Mouse (Mus musculus) brown adipose tissue, adult 24 weeks (tissue): ENCODE data around the gene Kprp. TPM values are rescaled to one million over a fixed set of nuclear protein-coding genes. Genes with fewer than 3 reads are reported as not detected.
"Not testable (repeated sequence)": the region's sequence is repeated elsewhere in the genome, so short reads cannot be mapped to it uniquely, and the experiment has no call there.

Source experiments
- H3K27ac ChIP-seq: fragments of 200-500 bp; replicated peaks from 2 replicates; pipeline ENCODE4 v1.5.1; 2012; ENCODE audit warnings: low read depth, mild to moderate bottlenecking, low read length
- H3K4me1 ChIP-seq: fragments of 200-500 bp; 2 replicates; pipeline ENCODE4 v1.6.1; 2012; ENCODE audit warnings: low read length, mixed read lengths; ENCODE audit not compliant: control insufficient read depth, insufficient read depth, insufficient read length
- H3K4me3 ChIP-seq: fragments of 200-500 bp; 2 replicates; pipeline ENCODE4 v1.5.1; 2012; ENCODE audit warnings: low read depth, mild to moderate bottlenecking, low read length, moderate library complexity; ENCODE audit not compliant: insufficient read depth
- polyA plus RNA-seq: library from polyadenylated mRNA; stranded (reverse); fragments of >200 nt; gene quantifications from 2 replicates; pipeline ENCODE4 v1.2.4, GENCODE M21; 2012; ENCODE audit not compliant: missing spikeins, insufficient read depth, insufficient read length

Gene Kprp
- polyA plus RNA-seq: not detected in 2 replicates

- Histone ChIP-seq H3K4me3 (no peak within 1 kb of the TSS), H3K4me1 (no peaks in the 10 kb centered on the region)
These were observed at the start of gene Kprp for GRCm38 (mm10) chr3:92827108-92827507. TSS of gene Kprp (minus strand) at chr3:92827247.

GRCm38 (mm10) chr3:92874180-92874579 lies 47.1 kb upstream of the Kprp start:
- H3K4me3 ChIP-seq: no peak overlapping the region
- no peak overlapping the region for H3K27ac ChIP-seq
- H3K4me1 ChIP-seq: no peaks in the 10 kb centered on the region

More at GRCm38 (mm10) chr3:92827108-92827507, at the start of gene Kprp:
- no peak within 1 kb of the TSS for H3K27ac ChIP-seq

- Histone ChIP-seq H3K4me1 (no peaks in the 10 kb centered on the region), H3K27ac (no peak within 1 kb of the TSS), H3K4me3 (no peak within 1 kb of the TSS)
These were observed 43.1 kb upstream of the Kprp start, which contains the start of gene 2310050C09Rik for GRCm38 (mm10) chr3:92870116-92870515. TSS of gene 2310050C09Rik (minus strand) at chr3:92870216.

- Histone ChIP-seq H3K4me1 (no peaks in the 10 kb centered on the region), H3K4me3 (no peak within 1 kb of the TSS), H3K27ac (no peak within 1 kb of the TSS)
These were observed 24.1 kb upstream of the Kprp start, which contains the start of gene Lce1l for GRCm38 (mm10) chr3:92851186-92851585. TSS of gene Lce1l (minus strand) at chr3:92851286.

GRCm38 (mm10) chr3:92825808-92826207 lies 1.2 kb downstream of the Kprp start:
- H3K4me3 ChIP-seq: no peak overlapping the region
- no peak overlapping the region for H3K27ac ChIP-seq
- H3K4me1 ChIP-seq: no peaks in the 10 kb centered on the region

GRCm38 (mm10) chr3:92816036-92816435 lies 11.0 kb downstream of the Kprp start:
- not testable (repeated sequence) for H3K4me3 ChIP-seq, H3K4me1 ChIP-seq, H3K27ac ChIP-seq

GRCm38 (mm10) chr3:92815581-92815980 lies 11.5 kb downstream of the Kprp start:
- Histone ChIP-seq H3K27ac (no peak overlapping the region), H3K4me1 (no peaks in the 10 kb centered on the region)

GRCm38 (mm10) chr3:92807791-92808190 lies 19.3 kb downstream of the Kprp start, which contains the start of gene Lce1k:
TSS of gene Lce1k (minus strand) at chr3:92807891.
- Histone ChIP-seq H3K4me1 (no peaks in the 10 kb centered on the region), H3K27ac (no peak within 1 kb of the TSS), H3K4me3 (no peak within 1 kb of the TSS)

More at GRCm38 (mm10) chr3:92815581-92815980, 11.5 kb downstream of the Kprp start:
- H3K4me3 ChIP-seq: no peak overlapping the region

GRCm38 (mm10) chr3:92790414-92790813 lies 36.6 kb downstream of the Kprp start, which contains the start of gene Lce1j:
TSS of gene Lce1j (minus strand) at chr3:92790514.
- Histone ChIP-seq H3K27ac (no peak within 1 kb of the TSS), H3K4me3 (no peak within 1 kb of the TSS), H3K4me1 (no peaks in the 10 kb centered on the region)

GRCm38 (mm10) chr3:92778799-92779198 lies 48.2 kb downstream of the Kprp start, which contains the start of gene Lce1i:
TSS of gene Lce1i (minus strand) at chr3:92778899.
- Histone ChIP-seq H3K4me1 (no peaks in the 10 kb centered on the region), H3K4me3 (no peak within 1 kb of the TSS)

More at GRCm38 (mm10) chr3:92778799-92779198, 48.2 kb downstream of the Kprp start, which contains the start of gene Lce1i:
- H3K27ac ChIP-seq: no peak within 1 kb of the TSS

Other genes starting within 250 kb of the Kprp start
- not detected in 2 replicates for gene Smcp, start 238.2 kb downstream of the Kprp start, polyA plus RNA-seq
- gene 2210017I01Rik, start 219.8 kb downstream of the Kprp start, polyA plus RNA-seq: not detected in 2 replicates
- gene Lce6a, start 205.6 kb downstream of the Kprp start, polyA plus RNA-seq: not detected in 2 replicates
- not detected in 2 replicates for gene Lce1a1, start 178.9 kb downstream of the Kprp start, polyA plus RNA-seq
- gene Lce1b, start 170.3 kb downstream of the Kprp start, polyA plus RNA-seq: not detected in 2 replicates
- not detected in 2 replicates for gene Lce1a2, start 156.9 kb downstream of the Kprp start, polyA plus RNA-seq
- gene Lce1c, start 148.0 kb downstream of the Kprp start, polyA plus RNA-seq: not detected in 2 replicates
- gene Lce1d, start 140.0 kb downstream of the Kprp start, polyA plus RNA-seq: not detected in 2 replicates
- not detected in 2 replicates for gene Lce1e, start 118.2 kb downstream of the Kprp start, polyA plus RNA-seq
- not detected in 2 replicates for gene Lce1f, start 106.9 kb downstream of the Kprp start, polyA plus RNA-seq
- gene Gm38119, start 88.2 kb downstream of the Kprp start, polyA plus RNA-seq: not detected in 2 replicates
- not detected in 2 replicates for gene Lce1g, start 74.9 kb downstream of the Kprp start, polyA plus RNA-seq
- not detected in 2 replicates for gene Lce1h, start 62.2 kb downstream of the Kprp start, polyA plus RNA-seq
- not detected in 2 replicates for gene Lce1i, start 48.3 kb downstream of the Kprp start, polyA plus RNA-seq
- gene Lce1j, start 36.7 kb downstream of the Kprp start, polyA plus RNA-seq: not detected in 2 replicates
- gene Lce1k, start 19.4 kb downstream of the Kprp start, polyA plus RNA-seq: not detected in 2 replicates
- gene Lce1l, start 24.0 kb upstream of the Kprp start, polyA plus RNA-seq: not detected in 2 replicates
- gene 2310050C09Rik, start 43.0 kb upstream of the Kprp start, polyA plus RNA-seq: not detected in 2 replicates
- not detected in 2 replicates for gene Lce3a, start 99.0 kb upstream of the Kprp start, polyA plus RNA-seq
- gene Lce3b, start 105.7 kb upstream of the Kprp start, polyA plus RNA-seq: not detected in 2 replicates
- gene Lce3c, start 117.2 kb upstream of the Kprp start, polyA plus RNA-seq: not detected in 2 replicates
- gene Lce3d, start 130.1 kb upstream of the Kprp start, polyA plus RNA-seq: not detected in 2 replicates
- gene Lce3e, start 139.8 kb upstream of the Kprp start, polyA plus RNA-seq: not detected in 2 replicates
- gene Lce3f, start 165.0 kb upstream of the Kprp start, polyA plus RNA-seq: not detected in 2 replicates
- gene Crct1, start 188.4 kb upstream of the Kprp start, polyA plus RNA-seq: not detected in 2 replicates
- 3.5 TPM in 1 of 2 replicates, not detected in the other for gene Lce1m, start 191.8 kb upstream of the Kprp start, polyA plus RNA-seq
- gene Gm4858, start 241.6 kb upstream of the Kprp start, polyA plus RNA-seq: not detected in 2 replicates